Mouse (Mus musculus) embryonic fibroblast, embryonic 13.5 days (primary cell): ENCODE data around the gene Pear1.

ENCODE experiments used
- CTCF ChIP-seq: IDR thresholded peaks from 2 replicates; pipeline ENCODE4 v1.5.1; 2011; ENCODE audit warnings: mild to moderate bottlenecking, control low read depth, low read length, moderate library complexity, borderline replicate concordance; ENCODE audit not compliant: insufficient read depth
- POLR2A ChIP-seq: IDR thresholded peaks from 2 replicates; pipeline ENCODE4 v1.6.1; 2011; ENCODE audit warnings: low read depth, mild to moderate bottlenecking, control low read depth, low read length, moderate library complexity

- TF ChIP-seq CTCF: no peak
- TF ChIP-seq POLR2A: no peak
These were observed 71.5 kb downstream of the Pear1 start for GRCm38 (mm10) chr3:87752567-87752966.
